16 mouse cellular contexts compared by ENCODE assay signal in genomic region chr11:120945926-120946325, GRCm38 (mm10). TPM values are rescaled to one million over a fixed set of nuclear protein-coding genes. Genes with fewer than 3 reads are reported as not detected.
DNase-seq lines count a peak whose midpoint lies in the region.
"Had no signal": no experiment of that assay in that cellular context is flagged by ENCODE, and none has a peak within 500 bp of the region (broad histone marks: within the 10 kb centered on the region; RNA-seq: fewer than 3 reads in every experiment).

No protein-coding gene starts in this region.

- DNase-seq in gastrocnemius, adult 18-20 months (ENCODE audit: low spot score), result peak; percentile 74
- DNase-seq in gastrocnemius, postnatal 14 days, result no peak
- peak; percentile 65 for DNase-seq in gastrocnemius, postnatal 25 days
- no peak for DNase-seq in gastrocnemius, postnatal 10 days
- peak; percentile 79 for DNase-seq in urinary bladder, postnatal 14 days (ENCODE audit: low spot score)
- no peak for DNase-seq in urinary bladder, adult 2 months (ENCODE audit: low spot score)
- DNase-seq in urinary bladder, postnatal 36 days (ENCODE audit: low spot score in 2 of 2), result peak; percentile 58 to 73
- DNase-seq in urinary bladder, postnatal 10 days (ENCODE audit: low spot score), result no peak
- DNase-seq: adrenal gland, adult 8-10 months; adrenal gland, postnatal 14 days; adrenal gland, postnatal 36 days; B cell, adult 2 months; cerebellum, adult 11-12 months; cerebellum, adult 2 months; cerebellum, adult 9-10 months; cerebellum, postnatal 25 days had no signal

- intact Hi-C loops in gastrocnemius, postnatal 14 days (cut with DNase I; ENCODE audit: low total_unique reads), result no loop called here

RNA-seq across cellular contexts. Expression of gene Slc16a3, which starts 2.4 kb away (rescaled TPM):
- total RNA-seq in gastrocnemius, adult 18-20 months (2021), result 100 to 1,000 TPM; 257 to 298 TPM
- total RNA-seq in gastrocnemius, postnatal 14 days (2021), result 100 to 1,000 TPM; 272 to 355 TPM
- total RNA-seq in gastrocnemius, postnatal 25 days (2021), result 100 to 1,000 TPM; 313 to 418 TPM
- 100 to 1,000 TPM; 193 to 232 TPM for total RNA-seq in gastrocnemius, postnatal 10 days (2021)
- 16.5 and 17.3 TPM in 2 replicates for polyA plus RNA-seq in urinary bladder, adult 2 months (2012; rRNA removed)

RNA-seq across cellular contexts. Expression of gene Ccdc57, which starts 13.3 kb away (rescaled TPM):
- total RNA-seq in gastrocnemius, adult 18-20 months (2021), result 1 to 10 TPM; 3.0 to 3.5 TPM
- total RNA-seq in gastrocnemius, postnatal 14 days (2021), result 1 to 10 TPM; 2.3 to 2.8 TPM
- total RNA-seq in gastrocnemius, postnatal 25 days (2021), result 1 to 10 TPM; 2.8 to 2.9 TPM
- total RNA-seq in gastrocnemius, postnatal 10 days (2021), result 1 to 10 TPM; 2.5 to 4.8 TPM
- 3.8 and 4.1 TPM in 2 replicates for polyA plus RNA-seq in urinary bladder, adult 2 months (2012; rRNA removed)

RNA-seq across cellular contexts. Expression of gene Csnk1d, which starts 45.2 kb away (rescaled TPM):
- total RNA-seq in gastrocnemius, adult 18-20 months (2021), result 10 to 100 TPM; 48.7 to 57.4 TPM
- 10 to 100 TPM; 50.2 to 56.9 TPM for total RNA-seq in gastrocnemius, postnatal 14 days (2021)
- total RNA-seq in gastrocnemius, postnatal 25 days (2021), result 10 to 100 TPM; 45.8 to 52.6 TPM
- total RNA-seq in gastrocnemius, postnatal 10 days (2021), result 10 to 100 TPM; 67.8 to 77.3 TPM
- 106 and 110 TPM in 2 replicates for polyA plus RNA-seq in urinary bladder, adult 2 months (2012; rRNA removed)

Comparison
In these comparisons a context has a peak if more than half of its experiments do, and no peak if none do; other contexts are left out.
1. DNase-seq: peak in gastrocnemius, adult 18-20 months (single experiment), gastrocnemius, postnatal 25 days (single experiment), urinary bladder, postnatal 14 days (single experiment) and urinary bladder, postnatal 36 days (2 of 2); none in gastrocnemius, postnatal 14 days (single experiment), gastrocnemius, postnatal 10 days (single experiment), urinary bladder, adult 2 months (single experiment) and urinary bladder, postnatal 10 days (single experiment).